Mouse (Mus musculus) adrenal gland, postnatal 10 days (tissue): ENCODE measurements around the gene Gm8797. TPM values are rescaled to one million over a fixed set of nuclear protein-coding genes. Genes with fewer than 3 reads are reported as not detected.
"Not testable (repeated sequence)": the region's sequence is repeated elsewhere in the genome, so short reads cannot be mapped to it uniquely, and the experiment has no call there.

Experiments
- DNase-seq: peaks from one replicate; pipeline ENCODE4 v3.0.0; 2021; ENCODE audit warnings: mixed read lengths
- long read RNA-seq, 2 experiments: library from polyadenylated mRNA; stranded (forward); transcript quantifications; one replicate each; pipeline ENCODE4 v2.0.0; 2021
- total RNA-seq, 2 experiments: library from RNA; stranded (reverse); gene quantifications; 2 replicates each; pipeline ENCODE4 v1.2.3; 2021

Gm8797 gene
- total RNA-seq = 1 to 10 TPM; 9.2 to 9.4 TPM
- long read RNA-seq, experiment 1, transcript Gm8797-201 (1 exons, 490 nt) = major isoform, 13 of 13 reads
- long read RNA-seq, experiment 1, partial matches to known transcripts = 0 of 13 reads
- long read RNA-seq, experiment 1, other reads (novel, unspliced or antisense) = 0 of 13 reads
- long read RNA-seq, experiment 2, transcript Gm8797-201 (1 exons, 490 nt) = major isoform, 5 of 5 reads
- long read RNA-seq, experiment 2, partial matches to known transcripts = 0 of 5 reads
- long read RNA-seq, experiment 2, other reads (novel, unspliced or antisense) = 0 of 5 reads

- DNase-seq = not testable (repeated sequence)
Observed at GRCm38 (mm10) chr3:5750506-5750905, at the start of gene Gm8797. Gene Gm8797 (plus strand): TSS chr3:5750806.

GRCm38 (mm10) chr3:5714481-5714880, 36.1 kb upstream of the Gm8797 start:
- no peak for DNase-seq

GRCm38 (mm10) chr3:5732931-5733330, 17.7 kb upstream of the Gm8797 start:
- no peak for DNase-seq

GRCm38 (mm10) chr3:5754763-5755478, 4.3 kb downstream of the Gm8797 start:
- DNase-seq = no peak

- no peak for DNase-seq
Observed at GRCm38 (mm10) chr3:5766256-5766655, 15.7 kb downstream of the Gm8797 start.

GRCm38 (mm10) chr3:5776894-5777293, 26.3 kb downstream of the Gm8797 start:
- DNase-seq = no peak
